Mouse (Mus musculus): ENCODE data around the gene Cabin1. TPM values are rescaled to one million over a fixed set of nuclear protein-coding genes. Genes with fewer than 3 reads are reported as not detected.

The Cabin1 gene
- polyA plus RNA-seq, 2 experiments from 2014 or later = 25.1 to 30.0 TPM

DNA sequence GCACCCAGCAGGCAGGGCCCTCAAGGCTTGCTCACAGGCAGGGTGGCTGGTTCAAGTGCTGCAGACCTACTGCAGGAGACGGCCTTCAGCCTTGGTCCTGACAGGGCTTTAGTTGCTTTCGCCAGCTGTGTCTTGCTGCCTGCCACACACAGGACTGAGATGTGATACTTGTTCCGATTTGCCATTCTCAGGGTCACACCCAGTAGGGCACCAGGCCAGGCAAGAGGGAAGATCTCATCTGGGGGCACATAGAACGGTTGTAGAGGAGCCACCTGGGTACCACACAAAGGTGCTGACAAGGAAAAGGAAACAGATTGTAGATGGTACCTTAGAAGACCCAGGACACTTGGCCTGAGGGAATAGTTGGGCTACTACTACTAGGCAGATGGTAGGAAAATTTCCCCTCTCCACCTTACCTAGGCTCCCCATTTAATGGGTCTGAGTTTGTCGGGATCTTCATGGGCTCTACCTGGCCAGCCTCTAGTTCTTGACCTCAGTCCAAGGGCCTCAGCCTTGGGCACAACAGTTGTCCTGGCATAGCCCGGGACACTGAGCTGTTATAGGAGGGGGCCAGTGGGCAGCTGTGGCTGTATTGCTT is 99.4 kb downstream of the Cabin1 start:
- ATAC-seq = no peak

DNA sequence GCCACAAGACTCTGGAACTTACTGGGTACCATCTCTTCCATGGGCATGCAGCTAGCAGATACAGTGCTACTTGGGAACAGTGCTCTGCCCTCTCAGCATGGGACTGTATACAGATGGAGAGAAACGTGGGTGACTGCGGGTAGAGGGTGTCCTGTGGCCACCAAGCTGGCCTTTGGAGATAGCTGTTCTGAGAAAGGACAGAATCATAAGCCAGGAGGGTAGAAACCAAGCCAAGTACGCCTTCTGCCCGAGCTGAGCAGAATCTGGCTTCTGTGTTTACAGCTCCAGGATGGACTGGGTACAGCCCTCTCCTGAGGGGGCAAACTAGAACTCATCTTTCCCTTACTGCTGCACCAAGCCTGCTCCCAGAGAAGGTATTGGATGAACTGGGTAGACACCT is 101.6 kb downstream of the Cabin1 start:
- no peak for ATAC-seq

DNA sequence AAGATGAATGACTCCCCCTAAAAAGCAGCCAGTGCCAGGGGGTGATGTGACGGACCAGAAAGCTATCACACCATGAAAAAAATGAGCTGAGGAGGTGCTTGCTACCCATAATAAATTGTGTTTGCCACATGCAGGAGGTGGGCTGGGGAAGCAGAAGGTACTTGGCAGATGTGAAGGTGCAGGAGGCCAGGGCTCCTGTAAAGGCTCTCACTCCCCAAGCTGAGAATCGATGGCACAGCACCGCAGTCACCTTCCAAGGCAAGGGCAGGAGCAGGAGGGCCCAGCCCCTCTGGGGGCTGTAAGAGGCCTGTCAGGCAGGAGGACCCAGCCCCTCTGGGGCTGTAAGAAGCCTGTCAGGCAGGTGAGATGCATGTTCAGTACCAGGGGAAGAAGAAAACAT is 102.3 kb downstream of the Cabin1 start:
- ATAC-seq = no peak

DNA sequence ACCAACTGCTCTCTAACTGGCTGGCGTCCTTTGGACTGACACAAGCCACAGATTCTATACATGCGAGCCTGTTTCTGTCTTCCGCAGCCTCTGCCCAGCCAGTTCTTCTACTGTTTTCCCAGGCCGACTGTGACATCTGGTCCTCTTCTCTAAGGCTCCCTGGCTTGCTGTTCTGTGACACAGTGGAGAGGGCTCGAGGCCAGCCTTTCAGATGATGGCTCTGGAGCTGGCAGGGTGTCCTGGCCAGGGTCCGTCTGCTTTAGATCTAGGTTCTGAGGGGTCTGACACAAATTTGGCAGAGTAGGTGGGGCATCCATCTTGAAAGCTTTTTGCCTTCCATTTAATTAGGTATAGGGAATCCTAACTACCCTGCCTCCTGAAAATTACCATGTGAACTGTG is 102.8 kb downstream of the Cabin1 start:
- ATAC-seq = no peak

DNA sequence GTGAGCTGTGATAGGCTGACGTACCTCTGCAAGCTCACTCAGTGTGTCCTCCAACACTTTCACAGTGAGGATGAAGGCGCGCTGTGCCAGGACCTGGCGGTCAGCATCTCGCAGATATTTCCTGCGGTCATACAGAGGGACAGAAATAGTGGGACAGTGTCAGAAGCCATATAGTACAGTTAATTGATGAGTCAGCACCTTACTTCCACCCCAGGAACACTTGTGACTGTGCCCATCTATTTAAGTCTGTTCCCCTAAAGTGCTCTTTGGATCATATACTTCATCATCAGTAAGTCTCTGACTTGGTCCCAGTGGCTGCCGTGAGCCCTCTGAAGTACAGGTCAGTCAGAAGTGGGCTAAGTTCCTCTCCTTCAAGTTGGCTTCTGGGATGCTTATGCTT is 106.4 kb downstream of the Cabin1 start:
- no peak for ATAC-seq

DNA sequence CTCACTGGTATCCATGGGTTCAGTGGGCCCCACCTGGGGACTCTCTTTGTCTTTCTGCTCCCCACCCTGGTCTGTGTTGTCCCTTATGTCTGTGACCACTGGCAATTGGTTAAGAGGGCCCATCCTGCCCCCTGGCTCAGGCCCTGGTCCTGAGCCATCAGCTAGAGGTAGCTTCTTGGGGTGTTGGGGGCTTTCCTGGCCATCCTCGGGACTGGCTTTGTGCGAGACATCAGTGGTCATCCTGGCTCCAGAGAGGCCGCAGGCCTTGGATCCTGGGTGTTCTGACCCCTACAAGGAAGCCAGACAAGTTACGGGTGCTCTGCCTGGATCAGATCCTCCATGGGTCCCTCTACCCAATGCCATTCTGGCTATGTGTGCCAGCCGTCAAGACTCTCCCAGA is 107.0 kb downstream of the Cabin1 start:
- ATAC-seq = no peak

DNA sequence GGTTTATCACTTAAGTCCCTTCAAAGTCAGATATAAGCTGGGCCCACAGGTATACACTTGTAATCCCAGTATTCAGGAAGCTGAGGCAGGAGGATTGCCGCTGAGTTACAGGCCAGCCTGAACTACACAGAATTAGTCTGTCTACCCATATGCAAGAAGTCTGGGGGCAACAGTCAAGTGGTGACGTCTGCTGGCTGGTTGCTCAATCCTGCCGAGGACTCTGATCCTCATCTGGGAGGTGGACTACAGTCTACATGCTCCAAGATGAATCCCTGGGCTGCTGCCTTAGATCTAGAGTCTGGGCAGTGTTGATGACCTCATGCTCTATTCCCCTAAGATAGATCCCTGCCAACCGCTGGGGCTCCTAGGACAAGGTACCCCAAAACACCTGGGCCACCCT is 110.1 kb downstream of the Cabin1 start:
- no peak for ATAC-seq

DNA sequence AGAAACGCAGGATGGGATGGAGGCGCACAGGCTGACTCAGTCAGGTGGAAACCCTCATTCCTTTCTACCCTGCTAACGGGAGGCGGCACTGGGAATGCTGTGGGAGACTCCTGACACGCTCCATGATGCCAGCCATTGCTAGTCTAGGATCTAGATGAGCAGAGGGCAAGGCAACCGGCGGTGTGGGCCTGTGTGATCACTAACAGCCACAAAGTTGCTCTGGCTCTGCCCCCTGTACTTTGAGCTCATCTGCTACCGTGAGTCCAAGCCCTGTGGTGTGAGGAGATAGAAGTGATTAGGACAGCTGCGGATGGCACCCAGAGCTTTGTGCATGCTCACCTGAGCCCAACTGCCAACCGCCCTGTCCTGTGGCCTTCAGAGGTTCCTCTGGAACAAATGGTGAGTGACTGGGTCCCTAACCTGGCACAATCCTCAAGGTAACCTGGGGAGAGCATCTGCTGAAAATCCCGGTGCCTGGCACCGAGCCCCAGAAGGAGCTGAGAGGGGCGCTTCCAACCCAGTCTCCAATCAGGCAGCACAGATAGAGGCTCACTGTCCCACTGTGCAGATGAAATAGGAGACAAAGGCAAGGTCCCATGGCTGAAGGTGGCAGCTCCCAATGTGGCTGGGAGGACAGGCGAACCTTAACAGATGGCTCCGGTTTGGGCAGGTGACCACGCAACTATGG is 112.6 kb downstream of the Cabin1 start:
- ATAC-seq = no peak

DNA sequence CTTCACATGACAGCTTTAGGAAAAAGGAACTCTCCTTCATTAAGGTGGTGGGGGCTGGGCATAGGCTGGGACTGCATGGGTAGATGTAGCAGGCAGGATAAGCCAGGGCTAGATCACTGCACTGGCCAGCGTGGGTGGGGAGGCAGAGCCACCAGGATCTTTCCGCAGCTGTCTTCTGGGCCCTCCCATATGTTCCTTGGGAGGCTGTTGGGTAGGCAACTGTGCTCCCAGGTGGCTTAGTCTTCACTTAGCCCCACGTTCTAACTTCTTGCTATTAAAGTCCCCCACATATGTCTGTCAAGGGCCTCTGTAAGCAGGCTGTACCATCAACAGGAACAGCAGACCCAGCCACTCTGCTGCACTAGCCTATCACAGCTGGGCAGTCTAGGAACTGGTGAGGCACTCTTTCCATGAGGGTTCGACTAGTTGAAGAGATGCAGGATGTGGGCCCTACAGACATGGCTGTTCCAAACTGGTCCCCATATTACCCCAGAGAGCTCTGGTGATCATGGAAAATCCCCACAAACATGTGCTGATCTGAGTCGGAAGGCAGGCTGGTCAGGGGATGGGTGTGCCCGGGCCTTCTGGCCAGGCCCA is 113.7 kb downstream of the Cabin1 start:
- peak; percentile 66 for ATAC-seq

DNA sequence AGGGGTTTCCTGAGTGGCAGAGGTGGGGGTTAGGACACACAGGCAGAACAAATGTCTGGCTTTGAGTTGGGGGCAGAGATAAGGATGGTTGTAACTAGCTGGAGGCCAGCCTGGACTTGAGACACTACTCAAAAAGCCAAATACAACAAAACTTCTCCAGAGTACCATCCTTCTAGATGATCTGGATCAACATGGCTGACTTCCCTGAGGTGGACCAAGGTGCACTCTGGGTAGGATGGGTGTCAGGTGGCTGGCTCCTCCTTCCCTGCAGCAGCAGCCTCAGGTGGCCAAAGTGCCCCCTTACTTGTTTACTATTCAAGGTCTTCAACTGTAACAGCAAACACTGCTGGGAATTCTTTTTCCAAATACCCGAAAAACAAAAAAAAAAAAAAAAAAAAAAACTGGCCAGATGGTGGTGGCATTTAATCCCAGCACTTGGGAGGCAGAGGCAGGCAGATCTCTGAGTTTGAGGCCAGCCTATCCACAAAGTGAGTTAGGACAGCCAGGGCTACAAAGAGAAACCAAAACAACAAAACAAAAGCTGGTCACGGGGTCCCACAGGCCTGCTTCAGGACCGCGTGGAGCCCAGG is 114.6 kb downstream of the Cabin1 start:
- ATAC-seq = no peak

DNA sequence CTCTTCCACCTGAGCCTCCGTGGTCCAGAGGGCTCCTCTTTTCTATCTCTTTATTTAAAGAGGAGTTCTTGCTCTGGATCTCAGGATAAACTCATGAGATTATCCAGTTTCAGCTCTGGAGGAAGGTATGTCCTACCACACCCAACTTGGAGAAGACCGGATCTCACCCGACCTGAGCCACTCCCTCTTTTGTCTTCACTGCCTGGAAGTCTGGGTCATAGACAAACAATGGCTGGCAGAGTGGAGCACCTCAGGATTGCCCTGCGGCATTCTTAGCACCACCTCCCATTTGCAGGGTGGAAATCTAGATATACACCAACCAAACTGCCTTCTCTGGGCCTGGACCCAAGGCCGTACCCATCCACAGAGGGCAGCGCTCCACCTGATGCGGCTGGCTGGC is 115.1 kb downstream of the Cabin1 start:
- ATAC-seq = no peak

DNA sequence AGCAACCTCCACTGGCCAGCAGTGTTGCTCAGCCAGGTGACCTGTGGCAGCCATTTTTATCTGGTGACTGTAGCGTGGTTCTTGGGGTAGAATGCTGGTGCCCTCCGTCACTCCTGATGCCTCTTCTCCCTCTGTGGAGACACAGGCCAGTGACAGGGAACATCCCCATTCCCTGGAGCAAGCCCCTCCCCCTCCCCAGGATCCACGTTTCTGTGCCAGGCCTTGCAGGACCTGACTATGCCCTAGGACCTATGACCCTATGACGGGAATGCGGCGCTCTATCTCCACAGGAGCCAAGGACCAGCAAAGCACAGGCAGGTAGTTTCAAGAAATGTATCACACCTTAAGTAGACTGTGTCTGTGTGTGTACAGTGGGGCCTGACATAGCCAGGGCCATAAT is 116.0 kb downstream of the Cabin1 start:
- no peak for ATAC-seq

DNA sequence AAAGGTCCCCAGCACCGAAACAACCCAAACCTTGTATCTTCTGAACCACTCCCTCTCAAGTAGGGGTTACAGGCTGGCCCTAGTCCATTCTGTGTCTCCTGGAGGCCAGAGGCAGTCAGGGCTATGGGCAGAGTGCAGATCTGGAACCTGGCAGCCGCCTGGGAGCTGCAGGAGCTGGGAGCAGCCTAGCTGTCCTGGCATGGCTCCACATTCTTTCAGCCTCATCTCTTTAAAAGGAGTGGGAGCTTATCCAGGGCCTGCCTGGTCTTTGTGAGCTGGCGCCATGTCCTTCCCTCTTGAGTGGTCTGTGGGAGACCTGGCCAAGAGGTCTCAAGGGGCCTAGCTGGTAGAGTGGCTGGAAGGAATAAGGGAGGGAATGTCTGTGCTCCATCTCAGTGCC is 116.8 kb downstream of the Cabin1 start:
- no peak for ATAC-seq

DNA sequence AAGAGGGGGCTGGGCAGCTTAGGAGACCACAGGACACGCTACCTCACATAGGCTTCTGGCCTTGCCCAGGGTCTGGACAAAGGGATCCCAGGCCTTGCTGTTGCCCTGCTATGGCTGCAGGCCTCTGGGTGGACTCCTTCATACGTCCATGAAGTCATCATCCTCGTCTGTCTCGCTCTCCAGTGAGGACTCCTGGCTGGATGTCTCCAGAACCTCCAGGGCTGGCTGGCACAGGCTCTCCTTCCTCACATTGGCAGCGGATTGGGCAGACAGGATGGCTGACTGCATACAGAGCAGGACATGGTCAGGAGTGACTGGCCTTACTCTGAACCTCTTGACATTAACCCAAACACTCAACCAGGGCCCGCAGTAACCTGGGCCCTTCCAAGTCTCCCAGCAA is 117.7 kb downstream of the Cabin1 start:
- ATAC-seq = no peak

DNA sequence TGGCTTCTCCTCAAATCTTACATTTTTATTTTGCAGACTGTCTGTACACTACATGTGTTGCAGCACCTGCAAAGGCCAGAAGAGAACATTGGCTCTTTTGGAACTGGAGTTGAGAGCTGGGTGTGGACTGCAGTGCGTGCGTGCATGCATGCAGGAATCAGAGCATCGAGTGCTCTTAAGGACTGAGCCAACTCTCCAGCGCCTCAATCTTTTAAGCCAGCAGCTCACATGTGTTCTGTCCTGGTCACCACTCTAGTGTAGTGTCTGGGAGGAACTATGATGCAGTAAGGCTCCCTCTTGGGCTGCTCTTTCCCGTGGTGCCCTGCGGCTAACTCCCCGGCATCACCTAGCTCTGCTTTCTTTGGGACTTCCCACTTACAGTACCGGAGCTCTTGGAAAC is 118.5 kb downstream of the Cabin1 start:
- no peak for ATAC-seq

DNA sequence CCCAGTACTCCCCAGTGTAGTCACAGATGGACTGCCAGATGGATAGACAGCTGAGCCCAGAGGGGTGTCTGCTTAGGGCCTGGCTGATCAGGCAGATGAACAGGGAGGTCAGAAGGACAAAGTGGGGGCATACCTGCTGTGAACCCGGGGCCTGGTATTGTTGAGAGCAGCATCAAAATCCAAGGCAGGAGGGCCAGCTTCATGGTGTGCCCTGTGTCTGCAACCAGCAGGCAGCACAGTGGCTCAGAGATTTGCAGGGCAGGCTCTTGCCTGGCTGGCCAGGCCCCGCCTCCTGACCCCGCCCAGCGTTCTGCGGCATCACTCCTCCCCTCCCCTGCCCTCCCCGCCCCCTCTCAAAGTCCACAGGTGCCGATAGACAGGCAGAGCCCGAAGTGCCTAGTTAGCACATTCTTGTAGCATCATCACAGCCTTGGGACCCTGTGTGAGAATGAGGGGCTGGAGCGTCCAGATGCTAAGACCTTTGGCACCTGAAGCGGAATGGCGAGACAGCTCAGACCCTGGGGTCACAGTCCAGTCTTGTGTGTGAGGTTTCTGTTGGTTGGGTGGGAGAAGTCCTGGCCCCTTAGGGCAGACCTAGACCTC is 120.3 kb downstream of the Cabin1 start, which contains the start of gene Susd2:
Gene Susd2 (minus strand): TSS at position 268 of the 603 bp plus-strand sequence.
- ATAC-seq = peak; percentile 70

DNA sequence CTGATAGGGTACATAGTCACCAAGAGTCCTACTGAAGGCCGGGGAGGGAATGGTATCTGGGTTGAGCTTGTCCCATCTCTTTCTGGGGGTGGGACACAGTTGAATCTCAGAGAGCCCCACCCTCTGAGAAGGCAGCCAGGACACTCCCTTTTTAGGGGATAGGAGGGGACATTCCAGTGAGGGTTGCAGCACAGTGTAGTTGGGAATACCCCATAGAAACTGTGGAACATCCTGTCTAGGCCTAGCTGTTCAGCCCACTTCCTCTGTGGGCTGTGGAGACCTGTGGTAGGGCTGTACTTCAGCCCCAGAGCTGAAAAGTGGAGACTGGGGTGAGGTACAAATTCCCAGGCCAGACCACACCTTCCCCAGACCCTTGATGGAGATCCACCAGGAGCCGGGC is 121.2 kb downstream of the Cabin1 start:
- peak; percentile 79 for ATAC-seq

DNA sequence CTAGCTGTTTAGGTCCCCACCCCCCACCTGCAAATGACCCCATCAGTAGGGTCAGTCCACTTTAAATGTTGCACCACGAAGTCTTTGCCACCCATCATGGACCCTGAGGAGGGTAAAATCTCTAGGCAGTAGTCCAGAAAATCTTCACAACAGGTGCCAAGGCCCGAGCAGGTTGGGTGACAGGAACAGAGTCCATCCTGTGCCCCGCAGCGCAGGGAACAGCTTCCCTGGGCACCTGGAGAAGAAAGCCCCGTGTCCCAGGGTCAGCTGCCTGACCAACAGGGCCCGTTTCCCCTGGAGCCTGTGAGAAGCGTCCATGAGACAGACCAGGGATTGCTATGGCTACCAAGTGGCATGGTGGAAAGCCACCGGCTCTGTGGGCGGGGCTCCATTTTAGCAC is 121.7 kb downstream of the Cabin1 start:
- ATAC-seq = no peak

DNA sequence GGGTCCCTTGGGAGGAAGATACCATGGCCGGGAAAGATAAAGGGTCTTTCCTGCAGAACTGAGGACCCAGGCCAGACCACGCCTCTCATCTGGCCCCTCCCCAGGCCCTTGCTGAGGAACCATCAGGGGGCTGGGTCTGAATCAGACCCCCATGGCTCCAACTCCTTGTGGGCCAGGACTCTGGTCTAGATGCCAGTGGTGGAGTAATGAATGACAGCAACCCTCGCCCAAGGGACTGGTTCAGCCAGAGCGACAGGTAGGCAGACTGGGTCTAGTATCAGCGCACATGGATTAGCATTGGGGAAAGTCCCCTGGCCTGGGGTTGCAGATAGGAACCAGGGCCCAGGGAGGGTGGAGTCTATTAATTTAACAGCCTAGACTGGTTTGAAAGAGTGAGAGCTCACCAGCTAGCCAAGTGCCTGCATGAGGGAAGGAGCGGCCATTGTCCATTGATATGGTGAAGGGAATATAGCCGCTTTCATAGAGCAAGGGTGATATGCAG is 122.4 kb downstream of the Cabin1 start:
- peak; percentile 56 for ATAC-seq

DNA sequence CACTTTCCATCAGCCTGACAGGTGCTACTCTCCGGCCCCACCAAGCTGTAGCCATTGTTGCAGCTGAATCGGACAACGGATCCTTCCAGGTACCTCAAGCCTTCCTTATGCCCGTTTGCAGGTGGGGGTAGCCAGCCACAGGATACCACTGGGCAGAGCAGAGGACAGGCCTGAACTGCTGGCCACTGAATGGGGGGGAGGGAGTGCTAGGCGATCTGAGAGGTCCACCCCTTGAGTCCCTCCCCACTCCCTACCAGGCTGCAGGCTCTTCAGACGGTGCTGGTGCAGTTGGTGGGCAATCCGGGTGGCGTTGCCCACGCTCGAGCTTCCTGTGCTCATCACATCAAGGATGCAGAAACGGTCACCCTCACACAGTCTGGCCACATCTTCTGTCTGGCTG is 126.4 kb downstream of the Cabin1 start:
- no peak for ATAC-seq

DNA sequence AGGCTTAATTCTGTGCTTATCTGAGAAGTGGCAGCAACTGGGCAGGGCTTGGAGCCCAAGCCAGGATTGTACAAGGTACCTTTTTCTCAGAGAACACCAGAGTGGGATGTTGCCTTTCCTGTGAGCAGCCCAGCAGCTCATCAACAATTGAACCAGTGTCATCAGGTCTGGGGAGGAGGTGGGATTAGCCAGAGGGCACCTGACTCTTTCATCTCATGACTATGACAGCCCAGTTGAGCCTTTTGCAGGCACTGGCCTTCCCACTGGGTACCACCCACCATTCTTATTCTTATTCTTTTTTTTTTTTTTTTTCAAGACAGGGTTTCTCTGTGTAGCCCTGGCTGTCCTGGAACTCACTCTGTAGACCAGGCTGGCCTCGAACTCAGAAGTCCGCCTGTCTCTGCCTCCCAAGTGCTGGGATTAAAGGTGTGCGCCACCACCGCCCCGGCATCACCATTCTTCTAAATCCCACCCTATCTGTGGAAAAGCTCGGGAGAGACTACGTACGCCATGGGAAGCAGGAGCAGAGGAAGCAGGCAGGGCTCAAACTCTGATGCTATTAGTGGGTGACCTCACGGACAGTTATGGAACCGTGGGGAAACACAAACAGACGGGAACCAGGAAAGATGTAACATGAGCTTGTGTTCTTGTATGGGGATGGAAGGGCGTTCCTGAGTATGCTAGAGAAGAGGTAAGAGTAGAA is 127.9 kb downstream of the Cabin1 start:
- no peak for ATAC-seq

DNA sequence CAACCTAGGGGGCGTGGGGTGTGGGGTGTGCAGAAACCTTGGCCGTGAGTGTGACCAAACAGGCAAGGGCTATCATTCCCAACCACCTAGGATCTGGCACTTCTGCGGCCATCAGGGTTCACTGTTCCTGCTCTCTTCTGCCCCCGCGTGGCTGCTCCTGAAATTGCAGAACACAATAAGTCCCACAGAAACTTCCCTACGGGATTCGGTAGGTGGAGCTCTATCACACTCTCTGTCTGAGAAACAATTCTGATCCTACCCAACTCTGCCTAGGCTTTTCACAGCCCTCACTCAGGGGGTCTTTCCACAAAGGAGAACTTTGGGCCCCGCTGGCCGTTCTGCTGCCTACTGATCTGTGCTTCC is 128.5 kb downstream of the Cabin1 start:
- ATAC-seq = peak; percentile 84
